Mouse (Mus musculus) E14TG2a.4 (cell line): ENCODE measurements around the gene Dgcr2.

Experiments used
- CTCF ChIP-seq: conservative IDR thresholded peaks from 2 replicates; pipeline ENCODE4 v1.5.1; 2014; ENCODE audit warnings: low read length
- NANOG ChIP-seq: IDR thresholded peaks from 2 replicates; pipeline ENCODE4 v1.6.1; 2014; ENCODE audit warnings: borderline replicate concordance, low read length, mixed read lengths
- POU5F1 ChIP-seq: IDR thresholded peaks from 2 replicates; pipeline ENCODE4 v1.6.1; 2014; ENCODE audit warnings: low read length, borderline replicate concordance

- no peak for TF ChIP-seq CTCF
- TF ChIP-seq POU5F1 = no peak
- TF ChIP-seq NANOG = no peak
These were observed 6.8 kb downstream of the Dgcr2 start, which contains the start of gene Gm20518 for GRCm38 (mm10) chr16:17891567-17891959.
